Mouse (Mus musculus) liver, embryonic 11.5 days (tissue): ENCODE measurements around the gene Sh3rf1. TPM values are rescaled to one million over a fixed set of nuclear protein-coding genes. Genes with fewer than 3 reads are reported as not detected.

Experiments used
- ATAC-seq: fragments of 200-750 bp; cut with Nextera tagmentation; replicated peaks from 2 replicates; pipeline ENCODE4 v1.8.0; 2017; ENCODE audit warnings: moderate number of reproducible peaks, mild to moderate bottlenecking, moderate TSS enrichment, moderate library complexity; ENCODE audit not compliant: low FRiP score
- DNase-seq: peaks from one replicate; pipeline ENCODE4 v3.0.0-alpha.2; 2017; ENCODE audit warnings: low spot score
- H3K27ac ChIP-seq: fragments of 300-500 bp; sonication (generic); 2 replicates; pipeline ENCODE4 v1.5.1; 2014; ENCODE audit warnings: mild to moderate bottlenecking, low read depth, low read length, control low read depth
- H3K27me3 ChIP-seq: fragments of 300-500 bp; sonication (generic); replicated peaks from 2 replicates; pipeline ENCODE4 v1.6.1; 2014; ENCODE audit warnings: low read length, mixed read lengths; ENCODE audit not compliant: control insufficient read depth, insufficient read depth
- H3K36me3 ChIP-seq: fragments of 300-500 bp; sonication (generic); 2 replicates; pipeline ENCODE4 v1.6.1; 2014; ENCODE audit warnings: mild to moderate bottlenecking, low read length, moderate library complexity, mixed read lengths; ENCODE audit not compliant: control insufficient read depth, insufficient read depth
- H3K4me1 ChIP-seq: fragments of 300-500 bp; sonication (generic); replicated peaks from 2 replicates; pipeline ENCODE4 v1.6.1; 2014; ENCODE audit warnings: low read length, mixed read lengths; ENCODE audit not compliant: control insufficient read depth, insufficient read depth
- H3K4me2 ChIP-seq: fragments of 300-500 bp; sonication (generic); 2 replicates; pipeline ENCODE4 v1.6.1; 2014; ENCODE audit warnings: mild to moderate bottlenecking, control low read depth, moderate library complexity
- H3K4me3 ChIP-seq: fragments of 300-500 bp; sonication (generic); 2 replicates; pipeline ENCODE4 v1.5.1; 2014; ENCODE audit warnings: low read depth, low read length, control low read depth
- H3K9ac ChIP-seq: fragments of 300-500 bp; sonication (generic); 2 replicates; pipeline ENCODE4 v1.6.1; 2014; ENCODE audit warnings: low read depth, low read length, control low read depth
- H3K9me3 ChIP-seq: fragments of 300-500 bp; sonication (generic); 2 replicates; pipeline ENCODE4 v1.6.1; 2016; ENCODE audit warnings: low read length, inconsistent platforms, mixed read lengths; ENCODE audit not compliant: control insufficient read depth
- WGBS: fragments of 180-500 bp; shearing (Covaris S2); extraction: QIAGEN DNeasy Blood & Tissue Kit; methylation state at CpG from one replicate; pipeline ENCODE4 v1.1.7; 2014; 5-methylcytosine and 5-hydroxymethylcytosine counted together
- polyA plus RNA-seq: library from polyadenylated mRNA; unstranded; fragments of >200 nt; fragmentation: Nextera tagmentation; extraction: Ambion mirVana; gene quantifications from 2 replicates; pipeline ENCODE4 v1.2.1, GENCODE M21; 2014

The Sh3rf1 gene
- polyA plus RNA-seq, 1 experiment from 2014 or later, result 6.7 TPM

DNA sequence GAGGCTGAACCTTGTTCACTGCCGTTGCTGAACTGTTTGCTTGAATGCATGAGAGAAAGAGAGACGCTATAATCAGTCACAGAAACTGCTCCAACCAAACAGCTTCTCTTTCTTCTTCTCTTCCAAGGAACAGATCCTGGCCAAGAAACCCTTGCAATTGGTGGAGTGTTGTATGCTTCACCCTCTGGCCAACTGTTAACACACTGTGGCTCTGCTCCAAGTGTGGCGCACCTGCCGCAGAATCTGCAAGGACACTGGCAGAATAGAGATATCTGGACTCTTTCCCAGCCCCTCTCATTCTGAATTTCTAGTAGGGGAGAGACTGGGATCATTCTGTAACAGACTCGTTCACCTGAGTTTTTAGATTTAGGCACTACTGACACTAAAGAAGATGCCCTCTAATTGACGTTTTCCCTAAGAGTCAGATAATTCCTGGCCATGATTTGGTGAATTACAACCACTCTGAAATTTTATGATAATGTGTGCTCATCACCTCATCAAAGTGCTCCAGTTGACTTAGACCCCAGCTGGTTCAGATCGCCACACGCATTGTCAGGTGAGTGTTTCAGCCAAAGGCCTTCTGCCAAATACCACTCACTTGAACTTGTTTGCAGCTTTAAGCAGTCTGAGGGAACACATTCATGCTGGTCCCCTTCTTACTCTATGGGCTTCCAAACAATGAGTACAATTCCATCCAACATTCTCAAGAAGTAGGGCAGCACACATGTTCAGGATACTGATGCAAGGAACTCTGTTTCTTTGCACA is 204.4 kb downstream of the Sh3rf1 start:
- H3K9me3 ChIP-seq, result no peaks in the 10 kb centered on the region
- no peaks in the 10 kb centered on the region for H3K27me3 ChIP-seq
- H3K4me2 ChIP-seq, result no peak overlapping the region
- H3K9ac ChIP-seq, result no peak overlapping the region
- H3K4me1 ChIP-seq, result 0 out of 2 replicates have a peak, but pooled peaks cover 3% of the 10 kb centered on the region
- ATAC-seq (no peak), DNase-seq (no peak)
- H3K36me3 ChIP-seq, result no peaks in the 10 kb centered on the region
- 80% methylated on average over 8 of the region's 8 CpGs for WGBS
- no peak overlapping the region for H3K27ac ChIP-seq
- H3K4me3 ChIP-seq, result no peak overlapping the region

DNA sequence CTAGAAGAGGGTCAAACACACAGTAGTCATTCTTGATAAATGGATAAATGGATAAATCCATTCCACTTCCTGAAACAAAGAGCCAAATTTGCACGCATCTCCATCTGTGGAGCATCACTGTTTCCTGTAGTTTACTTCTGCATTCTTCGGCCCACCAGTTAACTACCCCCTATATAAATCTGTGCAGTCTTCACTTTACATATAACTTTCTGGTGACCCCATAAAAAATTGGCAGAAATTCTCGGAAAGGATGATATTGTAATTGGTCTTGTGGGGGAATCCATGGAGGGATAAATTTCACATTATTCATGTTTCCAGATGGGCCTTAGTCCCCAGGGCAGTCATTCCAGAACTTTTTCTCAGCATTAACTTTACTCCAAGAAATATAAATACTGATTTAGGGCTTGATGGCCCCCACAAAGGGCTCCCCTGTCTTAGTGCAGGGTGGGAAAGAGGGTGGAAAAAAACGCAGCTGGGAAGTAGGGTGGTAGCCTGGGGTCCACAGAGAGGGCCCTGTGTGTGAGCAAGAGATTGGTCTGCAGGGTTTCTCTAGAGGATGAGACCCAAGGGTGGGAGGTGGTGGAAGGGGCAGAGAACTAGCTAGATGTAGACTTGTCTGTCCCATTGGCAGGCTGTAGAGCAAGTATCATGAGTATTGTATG is 205.3 kb downstream of the Sh3rf1 start:
- H3K9me3 ChIP-seq, result no peaks in the 10 kb centered on the region
- H3K9ac ChIP-seq, result no peak overlapping the region
- no peak overlapping the region for H3K27ac ChIP-seq
- H3K4me2 ChIP-seq, result no peak overlapping the region
- no peaks in the 10 kb centered on the region for H3K36me3 ChIP-seq
- no peak for ATAC-seq
- WGBS, result 74% methylated on average over 4 of the region's 4 CpGs
- no peaks in the 10 kb centered on the region for H3K27me3 ChIP-seq
- H3K4me1 ChIP-seq, result 0 out of 2 replicates have a peak, but pooled peaks cover 3% of the 10 kb centered on the region
- no peak for DNase-seq
- no peak overlapping the region for H3K4me3 ChIP-seq

DNA sequence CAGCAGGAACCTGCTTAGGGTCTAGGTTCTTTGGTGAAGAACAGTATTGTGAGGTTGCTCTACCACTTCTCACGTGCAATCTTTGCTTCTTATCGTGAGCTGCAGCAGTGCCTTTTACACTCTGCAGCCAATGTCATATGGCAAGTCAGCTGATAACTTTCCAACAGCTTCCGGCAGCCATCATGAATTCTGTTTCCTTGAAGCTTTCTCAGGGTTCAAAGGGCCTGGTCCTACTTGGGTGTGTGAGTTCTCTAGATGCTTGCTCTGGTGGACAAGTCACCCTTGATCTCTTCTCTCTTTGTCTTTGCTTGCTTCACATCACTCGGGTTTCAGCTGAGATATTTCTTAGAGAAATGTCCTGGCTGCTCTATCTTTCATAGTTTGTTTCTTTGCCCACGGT is 211.8 kb downstream of the Sh3rf1 start:
- Histone ChIP-seq H3K36me3 (no peaks in the 10 kb centered on the region), H3K9ac (no peak overlapping the region), H3K27ac (no peak overlapping the region), H3K4me2 (no peak overlapping the region), H3K27me3 (no peaks in the 10 kb centered on the region), H3K4me1 (no peaks in the 10 kb centered on the region), H3K9me3 (no peaks in the 10 kb centered on the region), H3K4me3 (no peak overlapping the region)
- no peak for DNase-seq
- no peak for ATAC-seq
- 80% methylated on average over 5 of the region's 5 CpGs for WGBS

DNA sequence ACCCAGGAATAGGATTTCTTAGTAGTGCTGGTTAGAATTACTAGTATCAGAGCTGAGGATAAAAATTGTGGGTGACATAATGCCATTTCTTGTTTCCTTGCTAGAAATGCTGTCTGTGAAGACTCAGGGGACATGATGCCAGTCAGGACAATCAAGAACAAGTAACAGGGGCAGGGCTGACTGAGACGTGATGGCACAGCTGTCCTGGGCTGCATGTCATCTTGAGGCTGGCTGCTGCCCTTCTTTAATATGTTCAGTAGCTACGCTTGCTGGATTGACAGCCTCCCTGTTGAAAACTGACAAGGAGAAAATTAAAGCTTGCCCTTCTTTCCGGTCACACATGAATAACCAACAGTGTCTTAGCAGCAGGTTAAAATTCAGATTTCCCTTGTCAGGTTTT is 212.5 kb downstream of the Sh3rf1 start:
- no peaks in the 10 kb centered on the region for H3K36me3 ChIP-seq
- 80% methylated on average over 3 of the region's 3 CpGs for WGBS
- H3K4me1 ChIP-seq, result no peaks in the 10 kb centered on the region
- no peaks in the 10 kb centered on the region for H3K27me3 ChIP-seq
- no peak overlapping the region for H3K4me3 ChIP-seq
- ATAC-seq, result no peak
- no peak overlapping the region for H3K4me2 ChIP-seq
- H3K9me3 ChIP-seq, result no peaks in the 10 kb centered on the region
- DNase-seq, result no peak
- no peak overlapping the region for H3K9ac ChIP-seq
- no peak overlapping the region for H3K27ac ChIP-seq

DNA sequence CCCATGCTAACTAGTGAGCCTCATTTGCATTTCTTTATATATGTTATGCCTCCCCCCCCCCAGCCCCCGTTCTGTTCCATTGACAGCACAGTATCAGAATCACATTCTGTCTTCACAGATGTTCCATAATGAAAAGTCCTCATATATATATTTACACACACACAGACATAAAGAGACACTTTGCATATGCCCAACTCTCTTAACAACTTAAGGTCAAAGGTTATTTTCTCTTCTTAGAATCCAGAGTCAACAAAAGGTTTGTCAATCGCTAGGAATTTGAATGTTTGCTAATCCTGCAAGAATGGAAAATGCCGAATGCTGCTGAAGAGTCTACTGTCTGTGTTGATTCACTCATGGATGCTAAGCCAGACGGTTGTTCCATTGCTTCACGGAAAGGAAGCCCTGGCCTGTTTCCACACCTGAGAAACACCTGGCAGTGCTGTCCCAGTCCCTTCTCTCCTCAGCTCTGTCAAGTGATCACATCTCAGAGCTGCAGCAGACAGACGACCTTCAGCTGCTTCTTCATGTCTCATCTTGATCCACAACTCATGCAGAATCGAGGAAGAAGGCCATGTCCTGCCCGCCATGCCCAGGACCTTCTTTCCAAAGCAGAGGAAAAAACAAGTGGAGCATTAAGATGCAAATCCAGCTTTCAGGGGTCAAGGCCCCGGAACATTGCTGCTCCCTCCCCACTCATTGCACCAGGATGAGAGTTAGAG is 213.1 kb downstream of the Sh3rf1 start:
- ATAC-seq (no peak), DNase-seq (no peak)
- no peaks in the 10 kb centered on the region for H3K4me1 ChIP-seq
- H3K4me2 ChIP-seq, result no peak overlapping the region
- 63% methylated on average over 9 of the region's 9 CpGs for WGBS
- no peaks in the 10 kb centered on the region for H3K36me3 ChIP-seq
- H3K9me3 ChIP-seq, result no peaks in the 10 kb centered on the region
- H3K27ac ChIP-seq, result no peak overlapping the region
- H3K27me3 ChIP-seq, result no peaks in the 10 kb centered on the region
- no peak overlapping the region for H3K9ac ChIP-seq
- H3K4me3 ChIP-seq, result no peak overlapping the region

DNA sequence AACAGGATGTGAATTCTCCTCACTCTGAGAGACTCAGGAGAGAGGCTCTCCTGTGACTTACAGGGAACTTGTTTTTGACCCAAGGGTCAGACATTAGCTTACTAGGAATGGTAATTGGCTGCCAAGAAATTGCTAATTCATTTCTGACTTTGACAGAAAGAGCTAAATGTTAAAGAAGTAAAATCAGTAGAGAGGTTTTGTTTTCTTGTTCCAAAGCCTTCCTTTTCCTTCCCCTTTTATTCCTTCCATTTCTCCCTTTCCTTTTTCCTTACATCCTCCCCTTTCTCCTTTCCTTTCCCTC is 213.6 kb downstream of the Sh3rf1 start:
- no peak overlapping the region for H3K27ac ChIP-seq
- no peak overlapping the region for H3K4me3 ChIP-seq
- H3K36me3 ChIP-seq, result no peaks in the 10 kb centered on the region
- H3K4me1 ChIP-seq, result no peaks in the 10 kb centered on the region
- DNase-seq (no peak), ATAC-seq (no peak)
- no peaks in the 10 kb centered on the region for H3K9me3 ChIP-seq
- H3K27me3 ChIP-seq, result no peaks in the 10 kb centered on the region
- no peak overlapping the region for H3K9ac ChIP-seq
- no peak overlapping the region for H3K4me2 ChIP-seq

DNA sequence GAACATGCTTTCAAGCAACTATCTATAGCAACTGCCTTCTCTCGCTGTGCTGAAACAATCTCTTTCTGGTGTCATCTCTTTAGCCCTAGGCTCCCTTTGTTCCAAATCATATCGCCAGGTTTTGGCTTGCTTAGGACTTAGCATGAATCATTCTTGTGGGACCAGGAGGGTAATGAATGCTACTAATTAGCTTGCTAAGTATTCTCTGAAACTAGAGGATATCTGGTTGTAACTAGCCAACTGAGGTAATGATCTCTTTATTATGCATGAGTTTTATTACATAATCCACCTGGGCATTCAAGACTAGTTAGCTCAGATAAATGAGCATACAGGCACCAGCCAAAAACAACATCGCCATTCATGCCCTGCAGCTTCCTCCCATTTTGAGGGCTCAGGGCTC is 219.3 kb downstream of the Sh3rf1 start:
- 87% methylated on average over 3 of the region's 3 CpGs for WGBS
- DNase-seq (no peak), ATAC-seq (no peak)
- H3K4me2 ChIP-seq, result no peak overlapping the region
- no peak overlapping the region for H3K27ac ChIP-seq
- H3K36me3 ChIP-seq, result no peaks in the 10 kb centered on the region
- no peaks in the 10 kb centered on the region for H3K9me3 ChIP-seq
- H3K27me3 ChIP-seq, result no peaks in the 10 kb centered on the region
- H3K4me3 ChIP-seq, result no peak overlapping the region
- no peaks in the 10 kb centered on the region for H3K4me1 ChIP-seq
- H3K9ac ChIP-seq, result no peak overlapping the region

DNA sequence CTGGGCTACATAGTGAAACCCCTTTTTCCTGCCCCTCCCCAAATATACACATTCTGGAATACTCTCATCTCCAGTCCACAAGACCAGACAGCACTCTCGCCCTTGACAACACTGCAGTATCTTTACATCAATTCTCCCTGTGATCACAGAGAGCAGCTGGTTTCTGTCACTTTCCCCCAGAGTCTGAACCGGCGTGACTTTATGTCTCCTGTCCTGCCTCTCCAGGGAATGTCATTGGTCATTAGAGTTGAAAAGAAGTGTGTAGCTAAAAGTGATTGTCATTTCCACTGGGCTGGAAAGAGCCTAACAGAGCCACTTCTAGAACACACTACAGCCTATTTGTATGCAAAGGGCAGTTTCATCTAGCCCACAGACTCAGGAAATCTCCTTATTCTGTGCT is 220.7 kb downstream of the Sh3rf1 start:
- 58% methylated on average over 3 of the region's 3 CpGs for WGBS
- no peak for ATAC-seq

More for the DNA sequence above, 220.7 kb downstream of the Sh3rf1 start:
- Histone ChIP-seq H3K9me3 (no peaks in the 10 kb centered on the region), H3K4me1 (no peaks in the 10 kb centered on the region), H3K27me3 (no peaks in the 10 kb centered on the region), H3K27ac (no peak overlapping the region), H3K4me3 (no peak overlapping the region), H3K36me3 (no peaks in the 10 kb centered on the region), H3K4me2 (no peak overlapping the region), H3K9ac (no peak overlapping the region)
- DNase-seq, result no peak
